Mouse (Mus musculus): ENCODE data around the gene Phtf2. TPM values are rescaled to one million over a fixed set of nuclear protein-coding genes. Genes with fewer than 3 reads are reported as not detected.
"Not testable (repeated sequence)": the region's sequence is repeated elsewhere in the genome, so short reads cannot be mapped to it uniquely, and the experiment has no call there.

Phtf2 gene
- polyA plus RNA-seq, 1 experiment, result 39.3 TPM

- Histone ChIP-seq H3K4me3 (ENCODE audit: low read depth, low read length) (no peak overlapping the region), H3K36me3 (ENCODE audit: control insufficient read depth, insufficient read depth, low read length, poor library complexity, severe bottlenecking) (peaks cover 4% of the 10 kb centered on the region), H3K27ac (ENCODE audit: insufficient read depth, low read length) (no peak overlapping the region), H3K4me1 (ENCODE audit: control insufficient read depth, insufficient read depth, low read length) (no peaks in the 10 kb centered on the region), H3K9ac (ENCODE audit: low read depth, poor library complexity, severe bottlenecking) (no peak overlapping the region), H3K9me3 (replicated peaks; ENCODE audit: control insufficient read depth, insufficient read depth, low read length, poor library complexity, severe bottlenecking) (no peaks in the 10 kb centered on the region), H3K27me3 (ENCODE audit: control insufficient read depth, insufficient read depth, low read length, poor library complexity, severe bottlenecking) (no peaks in the 10 kb centered on the region)
- TF ChIP-seq CTCF (IDR thresholded peaks at IDR 0.05; ENCODE audit: low read depth, low read length) (no peak), POLR2A (IDR thresholded peaks at IDR 0.05; ENCODE audit: insufficient read depth, low read length) (no peak), EP300 (IDR thresholded peaks at IDR 0.05; ENCODE audit: insufficient read depth, low read depth, low read length) (no peak)
These were observed 71.5 kb downstream of the Phtf2 start for GRCm38 (mm10) chr5:20810449-20810848.

- Histone ChIP-seq H3K36me3 (ENCODE audit: control insufficient read depth, insufficient read depth, low read length, poor library complexity, severe bottlenecking) (peaks cover 14% of the 10 kb centered on the region; the same call in 1 of the 2 replicates), H3K9ac (ENCODE audit: low read depth, poor library complexity, severe bottlenecking) (no peak overlapping the region), H3K27me3 (ENCODE audit: control insufficient read depth, insufficient read depth, low read length, poor library complexity, severe bottlenecking) (no peaks in the 10 kb centered on the region), H3K27ac (ENCODE audit: insufficient read depth, low read length) (no peak overlapping the region), H3K4me1 (ENCODE audit: control insufficient read depth, insufficient read depth, low read length) (peaks cover 1% of the 10 kb centered on the region), H3K9me3 (replicated peaks; ENCODE audit: control insufficient read depth, insufficient read depth, low read length, poor library complexity, severe bottlenecking) (no peaks in the 10 kb centered on the region), H3K4me3 (ENCODE audit: low read depth, low read length) (no peak overlapping the region)
- TF ChIP-seq CTCF (IDR thresholded peaks at IDR 0.05; ENCODE audit: low read depth, low read length), result no peak
- TF ChIP-seq POLR2A (IDR thresholded peaks at IDR 0.05; ENCODE audit: insufficient read depth, low read length), result no peak
- TF ChIP-seq EP300 (IDR thresholded peaks at IDR 0.05; ENCODE audit: insufficient read depth, low read depth, low read length), result no peak
These were observed 86.0 kb downstream of the Phtf2 start for GRCm38 (mm10) chr5:20795932-20796331.

- H3K36me3 ChIP-seq (ENCODE audit: control insufficient read depth, insufficient read depth, low read length, poor library complexity, severe bottlenecking), result peaks cover 7% of the 10 kb centered on the region
- no peaks in the 10 kb centered on the region for H3K27me3 ChIP-seq (ENCODE audit: control insufficient read depth, insufficient read depth, low read length, poor library complexity, severe bottlenecking)
- H3K4me1 ChIP-seq (ENCODE audit: control insufficient read depth, insufficient read depth, low read length), result peaks cover 1% of the 10 kb centered on the region
- H3K9ac ChIP-seq (ENCODE audit: low read depth, poor library complexity, severe bottlenecking), result no peak overlapping the region
- no peak for TF ChIP-seq EP300 (IDR thresholded peaks at IDR 0.05; ENCODE audit: insufficient read depth, low read depth, low read length)
- TF ChIP-seq POLR2A (IDR thresholded peaks at IDR 0.05; ENCODE audit: insufficient read depth, low read length), result no peak
- no peak for TF ChIP-seq CTCF (IDR thresholded peaks at IDR 0.05; ENCODE audit: low read depth, low read length)
- H3K4me3 ChIP-seq (ENCODE audit: low read depth, low read length), result no peak overlapping the region
- H3K27ac ChIP-seq (ENCODE audit: insufficient read depth, low read length), result no peak overlapping the region; the same call in 1 of the 2 replicates
- no peaks in the 10 kb centered on the region for H3K9me3 ChIP-seq (replicated peaks; ENCODE audit: control insufficient read depth, insufficient read depth, low read length, poor library complexity, severe bottlenecking)
These were observed 90.0 kb downstream of the Phtf2 start for GRCm38 (mm10) chr5:20791793-20792554.

GRCm38 (mm10) chr5:20786471-20786870 lies 95.5 kb downstream of the Phtf2 start:
- not testable (repeated sequence) for H3K9ac ChIP-seq (ENCODE audit: low read depth, poor library complexity, severe bottlenecking)

GRCm38 (mm10) chr5:20781116-20781515 lies 100.8 kb downstream of the Phtf2 start:
- H3K4me1 ChIP-seq (ENCODE audit: control insufficient read depth, insufficient read depth, low read length), result no peaks in the 10 kb centered on the region
- H3K9ac ChIP-seq (ENCODE audit: low read depth, poor library complexity, severe bottlenecking), result no peak overlapping the region
- H3K9me3 ChIP-seq (replicated peaks; ENCODE audit: control insufficient read depth, insufficient read depth, low read length, poor library complexity, severe bottlenecking), result no peaks in the 10 kb centered on the region
- H3K4me3 ChIP-seq (ENCODE audit: low read depth, low read length), result no peak overlapping the region
- peaks cover 7% of the 10 kb centered on the region for H3K36me3 ChIP-seq (ENCODE audit: control insufficient read depth, insufficient read depth, low read length, poor library complexity, severe bottlenecking)
- TF ChIP-seq EP300 (IDR thresholded peaks at IDR 0.05; ENCODE audit: insufficient read depth, low read depth, low read length), result no peak
- no peak for TF ChIP-seq CTCF (IDR thresholded peaks at IDR 0.05; ENCODE audit: low read depth, low read length)
- no peak for TF ChIP-seq POLR2A (IDR thresholded peaks at IDR 0.05; ENCODE audit: insufficient read depth, low read length)
- H3K27me3 ChIP-seq (ENCODE audit: control insufficient read depth, insufficient read depth, low read length, poor library complexity, severe bottlenecking), result no peaks in the 10 kb centered on the region
- no peak overlapping the region for H3K27ac ChIP-seq (ENCODE audit: insufficient read depth, low read length)

More at GRCm38 (mm10) chr5:20786471-20786870, 95.5 kb downstream of the Phtf2 start:
- H3K4me1 ChIP-seq (ENCODE audit: control insufficient read depth, insufficient read depth, low read length); H3K4me3 ChIP-seq (ENCODE audit: low read depth, low read length); H3K9me3 ChIP-seq (replicated peaks; ENCODE audit: control insufficient read depth, insufficient read depth, low read length, poor library complexity, severe bottlenecking); H3K27ac ChIP-seq (ENCODE audit: insufficient read depth, low read length); H3K27me3 ChIP-seq (ENCODE audit: control insufficient read depth, insufficient read depth, low read length, poor library complexity, severe bottlenecking): not testable (repeated sequence)
- peaks cover 12% of the 10 kb centered on the region for H3K36me3 ChIP-seq (ENCODE audit: control insufficient read depth, insufficient read depth, low read length, poor library complexity, severe bottlenecking)

GRCm38 (mm10) chr5:20779191-20779590 lies 102.7 kb downstream of the Phtf2 start:
- H3K9me3 ChIP-seq (replicated peaks; ENCODE audit: control insufficient read depth, insufficient read depth, low read length, poor library complexity, severe bottlenecking), result no peaks in the 10 kb centered on the region
- no peak overlapping the region for H3K9ac ChIP-seq (ENCODE audit: low read depth, poor library complexity, severe bottlenecking)
- no peak overlapping the region for H3K27ac ChIP-seq (ENCODE audit: insufficient read depth, low read length)
- no peak for TF ChIP-seq EP300 (IDR thresholded peaks at IDR 0.05; ENCODE audit: insufficient read depth, low read depth, low read length)
- no peak for TF ChIP-seq CTCF (IDR thresholded peaks at IDR 0.05; ENCODE audit: low read depth, low read length)
- TF ChIP-seq POLR2A (IDR thresholded peaks at IDR 0.05; ENCODE audit: insufficient read depth, low read length), result no peak
- H3K4me1 ChIP-seq (ENCODE audit: control insufficient read depth, insufficient read depth, low read length), result no peaks in the 10 kb centered on the region
- H3K27me3 ChIP-seq (ENCODE audit: control insufficient read depth, insufficient read depth, low read length, poor library complexity, severe bottlenecking), result no peaks in the 10 kb centered on the region
- peaks cover 4% of the 10 kb centered on the region for H3K36me3 ChIP-seq (ENCODE audit: control insufficient read depth, insufficient read depth, low read length, poor library complexity, severe bottlenecking)
- H3K4me3 ChIP-seq (ENCODE audit: low read depth, low read length), result no peak overlapping the region

Data from ES-Bruce4 (cell line).